Mouse (Mus musculus) left cerebral cortex, adult 11 months (tissue): ENCODE data around the gene Zfp60.
"Not testable (repeated sequence)": the region's sequence is repeated elsewhere in the genome, so short reads cannot be mapped to it uniquely, and the experiment has no call there.

Experiments
- DNase-seq: peaks from one replicate; pipeline ENCODE4 v3.0.0; 2022; ENCODE audit warnings: low spot score

Gene Zfp60

DNA sequence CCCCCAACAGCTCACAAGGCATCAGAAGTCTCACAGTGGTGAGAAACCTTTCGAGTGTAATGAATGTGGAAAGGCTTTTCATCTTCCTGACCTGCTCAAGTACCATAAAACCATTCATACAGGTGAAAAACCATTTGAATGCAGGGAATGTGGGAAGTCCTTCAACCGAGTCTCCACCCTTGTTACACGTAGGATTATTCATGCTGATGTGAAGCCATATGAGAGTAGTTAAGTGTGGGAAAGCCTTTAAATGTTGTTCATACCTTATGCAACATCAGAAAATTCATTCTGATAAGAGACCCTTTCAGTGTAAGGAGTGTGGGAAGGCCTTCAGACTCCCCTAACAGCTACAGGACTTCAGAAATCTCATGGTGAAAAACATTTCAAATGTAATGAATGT, 62.7 kb downstream of the Zfp60 start:
- DNase-seq: not testable (repeated sequence)

DNA sequence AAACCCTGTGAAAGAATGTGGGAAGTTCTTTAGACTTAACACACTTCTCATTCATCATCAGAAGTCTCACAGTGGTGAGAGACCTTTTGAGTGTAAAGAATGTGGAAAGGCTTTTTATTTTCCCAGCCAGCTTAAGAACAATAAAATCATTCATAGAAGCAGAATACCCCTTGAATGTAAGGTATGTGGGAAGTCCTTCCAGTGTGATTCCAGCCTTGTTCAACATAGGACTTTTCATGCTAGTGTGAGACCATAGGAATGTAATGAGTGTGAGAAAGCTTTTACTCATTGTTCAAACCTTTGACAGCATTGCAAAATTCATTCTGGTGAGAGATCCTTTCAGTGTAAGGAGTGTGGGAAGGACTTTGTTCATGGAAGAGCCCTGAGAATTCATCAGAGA, 63.4 kb downstream of the Zfp60 start:
- no peak for DNase-seq

DNA sequence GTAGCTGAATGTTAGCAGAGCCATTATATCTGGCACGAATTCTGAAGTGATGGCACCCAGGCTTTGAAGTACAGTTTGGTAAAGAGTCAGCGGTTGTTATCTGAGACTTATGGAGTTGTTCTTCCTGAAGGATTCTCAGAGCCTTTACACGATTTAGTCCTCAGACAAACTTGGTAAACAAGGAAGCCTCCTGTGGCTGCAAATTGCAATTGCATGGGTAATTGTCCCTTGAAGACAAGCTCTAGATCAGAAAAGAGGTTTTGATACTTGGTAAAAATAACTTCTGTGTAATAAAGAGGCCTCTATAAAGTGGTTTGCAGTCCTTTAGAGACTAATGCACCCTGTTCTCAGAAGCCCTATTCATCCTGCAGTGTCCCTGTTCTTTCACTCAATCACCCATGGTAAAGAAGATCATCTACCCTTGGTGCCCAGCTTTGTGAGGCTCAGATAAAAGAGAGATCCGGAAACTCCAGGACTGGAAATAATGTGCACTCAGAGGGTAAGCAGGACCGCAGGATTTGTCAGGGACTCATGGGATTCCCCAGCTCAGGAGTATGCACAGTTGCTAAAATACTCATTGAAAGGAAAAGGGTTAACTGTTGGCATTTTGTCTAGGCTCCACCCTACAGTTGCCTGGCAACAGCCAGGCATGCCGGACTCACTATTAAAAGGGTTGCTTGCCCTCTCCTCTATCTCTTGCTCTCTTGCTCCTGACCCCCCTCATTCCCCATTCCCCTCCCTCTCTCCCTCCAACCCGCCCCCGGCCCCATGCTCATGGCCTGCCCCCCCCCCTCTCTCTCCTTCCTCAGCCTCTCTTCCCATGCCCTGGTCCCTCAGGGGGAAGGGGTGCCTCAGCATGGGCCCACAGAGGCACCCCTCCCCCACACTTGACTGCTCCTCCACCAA, 67.0 kb downstream of the Zfp60 start:
- no peak for DNase-seq

DNA sequence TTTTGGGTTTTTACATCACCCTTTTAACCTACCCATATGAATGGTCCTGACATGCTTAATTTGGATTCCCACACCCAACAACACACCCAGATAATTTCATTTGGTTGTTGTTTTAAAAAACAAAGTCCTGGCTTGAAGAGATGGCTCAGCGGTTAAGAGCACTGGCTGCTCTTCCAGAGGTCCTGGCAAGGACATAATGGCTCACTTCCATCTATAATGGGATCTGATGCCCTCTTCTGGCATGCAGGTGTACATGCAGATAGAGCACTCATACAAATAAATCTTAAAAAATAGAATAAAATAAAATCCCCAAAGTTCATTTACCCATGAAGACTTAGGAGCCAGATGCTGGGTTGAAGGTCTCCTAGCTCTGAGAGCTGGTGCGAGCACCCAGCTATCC, 69.9 kb downstream of the Zfp60 start:
- no peak for DNase-seq

DNA sequence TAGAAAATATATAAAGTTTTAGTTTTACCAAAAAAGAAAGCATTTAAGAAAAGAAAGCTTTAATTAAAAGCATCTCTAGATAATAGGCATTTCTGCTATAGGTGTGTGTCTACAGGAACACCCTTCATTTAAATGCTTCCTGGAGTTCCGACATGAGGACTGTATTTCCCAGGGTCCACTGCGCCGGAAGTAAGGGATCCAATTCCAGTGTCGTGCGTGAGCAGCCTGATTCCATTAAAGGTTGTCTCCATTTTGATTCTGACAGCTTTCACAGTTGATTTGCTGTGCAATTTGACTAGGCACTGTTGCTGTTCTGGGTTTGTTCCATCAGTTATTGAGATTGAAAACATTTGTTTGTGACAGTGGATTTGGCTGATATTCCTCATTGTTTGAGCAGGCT, 71.8 kb downstream of the Zfp60 start:
- DNase-seq: no peak
